In genomic region chr13:54503278-54503603, GRCm38 (mm10) we compare ENCODE assay signal across 8 mouse cellular contexts. TPM values are rescaled to one million over a fixed set of nuclear protein-coding genes. Genes with fewer than 3 reads are reported as not detected.
DNase-seq lines count a peak whose midpoint lies in the region; ATAC-seq and TF ChIP-seq lines count a peak whose summit lies in the region.

No protein-coding gene starts in this region.

- no peaks in the 10 kb centered on the region for H3K9me3 ChIP-seq in embryonic facial prominence, embryonic 15.5 days (replicated peaks)
- no peaks in the 10 kb centered on the region for H3K9me3 ChIP-seq in limb, embryonic 11.5 days (ENCODE audit: control insufficient read depth, low read length)
- H3K9me3 ChIP-seq in neural tube, embryonic 15.5 days (replicated peaks): no peaks in the 10 kb centered on the region

- H3K9ac ChIP-seq in embryonic facial prominence, embryonic 15.5 days: peak overlapping the region; percentile 31; the same call in 1 of the 2 replicates
- no peak overlapping the region for H3K9ac ChIP-seq in limb, embryonic 11.5 days (ENCODE audit: low read length)
- peak overlapping the region; percentile 87 for H3K9ac ChIP-seq in neural tube, embryonic 15.5 days (replicated peaks)

- peak; percentile 56 for ATAC-seq in embryonic facial prominence, embryonic 15.5 days (ENCODE audit: insufficient number of reproducible peaks, low FRiP score, low TSS enrichment, low read depth)
- ATAC-seq in limb, embryonic 11.5 days (ENCODE audit: insufficient number of reproducible peaks, low FRiP score, low TSS enrichment, low read depth): peak; percentile 76
- ATAC-seq in neural tube, embryonic 15.5 days (ENCODE audit: low FRiP score): peak; percentile 82

- no peak overlapping the region for H3K27ac ChIP-seq in embryonic facial prominence, embryonic 15.5 days (replicated peaks)
- H3K27ac ChIP-seq in limb, embryonic 11.5 days (replicated peaks; ENCODE audit: low read depth, low read length): peak overlapping the region; percentile 59; the same call in 1 of the 2 replicates
- H3K27ac ChIP-seq in neural tube, embryonic 15.5 days (replicated peaks): peak overlapping the region; percentile 87

- 2% methylated on average over 14 of the region's 14 CpGs for WGBS in lung, adult 2 months
- WGBS in embryonic facial prominence, embryonic 15.5 days: 1% methylated on average over 14 of the region's 14 CpGs
- under 1% methylated on average over 14 of the region's 14 CpGs for WGBS in limb, embryonic 11.5 days
- 1% methylated on average over 14 of the region's 14 CpGs for WGBS in neural tube, embryonic 15.5 days

- TF ChIP-seq POLR2A in lung, adult 2 months (IDR thresholded peaks at IDR 0.05; ENCODE audit: borderline replicate concordance, extremely low read depth, low read depth, low read length): no peak

- peak overlapping the region; percentile 67 for H3K4me3 ChIP-seq in lung, adult 2 months (replicated peaks; ENCODE audit: extremely low read depth, low read depth, low read length)
- peak overlapping the region; percentile 79 for H3K4me3 ChIP-seq in embryonic facial prominence, embryonic 15.5 days (replicated peaks)
- H3K4me3 ChIP-seq in limb, embryonic 11.5 days (ENCODE audit: low read depth, low read length): peak overlapping the region; percentile 75
- peak overlapping the region; percentile 78 for H3K4me3 ChIP-seq in neural tube, embryonic 15.5 days (replicated peaks)

- TF ChIP-seq CTCF in lung, adult 2 months (IDR thresholded peaks at IDR 0.05; ENCODE audit: insufficient read depth, low read length): no peak

- no peak for DNase-seq in lung, adult 2 months
- DNase-seq in lung, postnatal 14 days: no peak
- DNase-seq in limb, embryonic 11.5 days (ENCODE audit: low spot score): no peak
- no peak for DNase-seq in ovary, postnatal 36 days (ENCODE audit: low spot score)
- DNase-seq in layer of hippocampus, postnatal 10 days (ENCODE audit: low spot score in 2 of 2): no peak
- no peak for DNase-seq in layer of hippocampus, adult 9-10 months (ENCODE audit: low spot score)

- H3K4me2 ChIP-seq in embryonic facial prominence, embryonic 15.5 days (replicated peaks): peak overlapping the region; percentile 91
- H3K4me2 ChIP-seq in limb, embryonic 11.5 days (ENCODE audit: low read depth, severe bottlenecking): peak overlapping the region; percentile 91
- H3K4me2 ChIP-seq in neural tube, embryonic 15.5 days: peak overlapping the region; percentile 82

- no peaks in the 10 kb centered on the region for H3K36me3 ChIP-seq in embryonic facial prominence, embryonic 15.5 days
- H3K36me3 ChIP-seq in limb, embryonic 11.5 days (ENCODE audit: control insufficient read depth, insufficient read depth, low read length): no peaks in the 10 kb centered on the region
- no peaks in the 10 kb centered on the region for H3K36me3 ChIP-seq in neural tube, embryonic 15.5 days

- no peaks in the 10 kb centered on the region for H3K27me3 ChIP-seq in embryonic facial prominence, embryonic 15.5 days
- H3K27me3 ChIP-seq in limb, embryonic 11.5 days (ENCODE audit: control insufficient read depth, insufficient read depth, low read length): no peaks in the 10 kb centered on the region
- H3K27me3 ChIP-seq in neural tube, embryonic 15.5 days (replicated peaks): 0 out of 2 replicates have a peak, but pooled peaks cover 3% of the 10 kb centered on the region

- H3K4me1 ChIP-seq in lung, adult 2 months (ENCODE audit: control insufficient read depth, insufficient read depth, low read length): peaks cover 8% of the 10 kb centered on the region
- peaks cover 13% of the 10 kb centered on the region for H3K4me1 ChIP-seq in embryonic facial prominence, embryonic 15.5 days
- 0 out of 2 replicates have a peak, but pooled peaks cover 2% of the 10 kb centered on the region for H3K4me1 ChIP-seq in limb, embryonic 11.5 days (ENCODE audit: control insufficient read depth, insufficient read depth, low read length)
- peaks cover 25% of the 10 kb centered on the region for H3K4me1 ChIP-seq in neural tube, embryonic 15.5 days

RNA-seq across cellular contexts. Expression of gene Simc1, which starts 0.3 kb away (rescaled TPM):
- 4.8 and 5.7 TPM in 2 replicates for polyA plus RNA-seq in lung, adult 2 months (2012; rRNA removed)
- polyA plus RNA-seq in embryonic facial prominence, embryonic 15.5 days (2015; fragmentation: Nextera tagmentation; extraction: Ambion mirVana): 13.7 and 14.1 TPM in 2 replicates
- 23.3 and 24.4 TPM in 2 replicates for polyA plus RNA-seq in limb, embryonic 11.5 days (2014; fragmentation: Nextera tagmentation; extraction: Ambion mirVana)
- 19.8 and 20.1 TPM in 2 replicates for polyA plus RNA-seq in neural tube, embryonic 15.5 days (2015; fragmentation: Nextera tagmentation; extraction: Ambion mirVana)
- 10 to 100 TPM; 20.5 to 20.7 TPM for total RNA-seq in layer of hippocampus, postnatal 10 days (2021)

RNA-seq across cellular contexts. Expression of gene Thoc3, which starts 34.6 kb away (rescaled TPM):
- 27.8 and 35.6 TPM in 2 replicates for polyA plus RNA-seq in lung, adult 2 months (2012; rRNA removed)
- polyA plus RNA-seq in embryonic facial prominence, embryonic 15.5 days (2015; fragmentation: Nextera tagmentation; extraction: Ambion mirVana): 99.8 and 112 TPM in 2 replicates
- polyA plus RNA-seq in limb, embryonic 11.5 days (2014; fragmentation: Nextera tagmentation; extraction: Ambion mirVana): 175 and 176 TPM in 2 replicates
- polyA plus RNA-seq in neural tube, embryonic 15.5 days (2015; fragmentation: Nextera tagmentation; extraction: Ambion mirVana): 85.8 and 89.9 TPM in 2 replicates
- total RNA-seq in layer of hippocampus, postnatal 10 days (2021): 10 to 100 TPM; 44.7 TPM
